Mouse (Mus musculus): ENCODE results near the gene Ripk3. TPM values are rescaled to one million over a fixed set of nuclear protein-coding genes. Genes with fewer than 3 reads are reported as not detected.

Gene Ripk3
- polyA plus RNA-seq, 1 experiment from 2014 or later, result 47.3 TPM

GRCm38 (mm10) chr14:55824001-55824480, 35.4 kb upstream of the Ripk3 start:
- Histone ChIP-seq H3K9ac (ENCODE audit: low read depth, low read length) (peak overlapping the region; percentile 54; the same call in 1 of the 2 replicates), H3K4me1 (replicated peaks; ENCODE audit: control insufficient read depth, insufficient read depth, low read length) (no peaks in the 10 kb centered on the region; the same call in 1 of the 2 replicates), H3K36me3 (ENCODE audit: control insufficient read depth, insufficient read depth) (no peaks in the 10 kb centered on the region), H3K4me2 (replicated peaks; ENCODE audit: low read depth) (peak overlapping the region; percentile 85), H3K27ac (ENCODE audit: low read depth, low read length) (peak overlapping the region; percentile 70), H3K4me3 (ENCODE audit: low read depth, low read length) (peak overlapping the region; percentile 58), H3K9me3 (ENCODE audit: control insufficient read depth) (no peaks in the 10 kb centered on the region), H3K27me3 (replicated peaks; ENCODE audit: control insufficient read depth, insufficient read depth, low read length) (0 out of 2 replicates have a peak, but pooled peaks cover 12% of the 10 kb centered on the region)
- ATAC-seq, result no peak
- 3% methylated on average over 10 of the region's 10 CpGs for WGBS
- TF ChIP-seq CTCF (IDR thresholded peaks at IDR 0.05; ENCODE audit: low read depth), result no peak

- Histone ChIP-seq H3K27ac (ENCODE audit: low read depth, low read length) (peak within 1 kb of the TSS; percentile 70), H3K9me3 (ENCODE audit: control insufficient read depth) (no peaks in the 10 kb centered on the region), H3K4me1 (replicated peaks; ENCODE audit: control insufficient read depth, insufficient read depth, low read length) (no peaks in the 10 kb centered on the region; the same call in 1 of the 2 replicates), H3K4me2 (replicated peaks; ENCODE audit: low read depth) (peak within 1 kb of the TSS; percentile 85), H3K4me3 (ENCODE audit: low read depth, low read length) (peak within 1 kb of the TSS; percentile 58), H3K27me3 (replicated peaks; ENCODE audit: control insufficient read depth, insufficient read depth, low read length) (0 out of 2 replicates have a peak, but pooled peaks cover 12% of the 10 kb centered on the region), H3K36me3 (ENCODE audit: control insufficient read depth, insufficient read depth) (no peaks in the 10 kb centered on the region), H3K9ac (ENCODE audit: low read depth, low read length) (peak within 1 kb of the TSS; percentile 54)
- no peak; the same call in 1 of the 2 replicates for TF ChIP-seq CTCF (IDR thresholded peaks at IDR 0.05; ENCODE audit: low read depth)
- ATAC-seq, result peak; percentile 51
- under 1% methylated on average over 46 of the region's 46 CpGs for WGBS
Measured at GRCm38 (mm10) chr14:55822991-55823762, 34.5 kb upstream of the Ripk3 start, which contains the start of gene Nfatc4. Nfatc4 (plus strand) TSS chr14:55823144.

- WGBS, result 3% methylated on average over 13 of the region's 13 CpGs
- ATAC-seq, result peak; percentile 61
Measured at GRCm38 (mm10) chr14:55822435-55822990, 33.8 kb upstream of the Ripk3 start.

GRCm38 (mm10) chr14:55820576-55820975, 31.9 kb upstream of the Ripk3 start:
- 85% methylated on average over 9 of the region's 9 CpGs for WGBS
- H3K27me3 ChIP-seq (replicated peaks; ENCODE audit: control insufficient read depth, insufficient read depth, low read length), result 0 out of 2 replicates have a peak, but pooled peaks cover 3% of the 10 kb centered on the region
- no peak overlapping the region for H3K4me3 ChIP-seq (ENCODE audit: low read depth, low read length)
- H3K27ac ChIP-seq (ENCODE audit: low read depth, low read length), result no peak overlapping the region
- no peak overlapping the region for H3K4me2 ChIP-seq (replicated peaks; ENCODE audit: low read depth)
- H3K4me1 ChIP-seq (replicated peaks; ENCODE audit: control insufficient read depth, insufficient read depth, low read length), result no peaks in the 10 kb centered on the region; the same call in 1 of the 2 replicates
- no peaks in the 10 kb centered on the region for H3K36me3 ChIP-seq (ENCODE audit: control insufficient read depth, insufficient read depth)
- no peaks in the 10 kb centered on the region for H3K9me3 ChIP-seq (ENCODE audit: control insufficient read depth)
- TF ChIP-seq CTCF (IDR thresholded peaks at IDR 0.05; ENCODE audit: low read depth), result no peak
- ATAC-seq, result no peak
- no peak overlapping the region for H3K9ac ChIP-seq (ENCODE audit: low read depth, low read length)

More at GRCm38 (mm10) chr14:55822435-55822990, 33.8 kb upstream of the Ripk3 start:
- no peaks in the 10 kb centered on the region for H3K36me3 ChIP-seq (ENCODE audit: control insufficient read depth, insufficient read depth)
- H3K4me1 ChIP-seq (replicated peaks; ENCODE audit: control insufficient read depth, insufficient read depth, low read length), result no peaks in the 10 kb centered on the region; the same call in 1 of the 2 replicates
- H3K27ac ChIP-seq (ENCODE audit: low read depth, low read length), result peak overlapping the region; percentile 70; the same call in 1 of the 2 replicates
- peak overlapping the region; percentile 85 for H3K4me2 ChIP-seq (replicated peaks; ENCODE audit: low read depth)
- H3K9me3 ChIP-seq (ENCODE audit: control insufficient read depth), result no peaks in the 10 kb centered on the region
- peak overlapping the region; percentile 58 for H3K4me3 ChIP-seq (ENCODE audit: low read depth, low read length)
- TF ChIP-seq CTCF (IDR thresholded peaks at IDR 0.05; ENCODE audit: low read depth), result peak; percentile 98
- H3K9ac ChIP-seq (ENCODE audit: low read depth, low read length), result peak overlapping the region; percentile 54
- 0 out of 2 replicates have a peak, but pooled peaks cover 12% of the 10 kb centered on the region for H3K27me3 ChIP-seq (replicated peaks; ENCODE audit: control insufficient read depth, insufficient read depth, low read length)

GRCm38 (mm10) chr14:55819845-55820405, 31.3 kb upstream of the Ripk3 start:
- Histone ChIP-seq H3K4me2 (replicated peaks; ENCODE audit: low read depth) (no peak overlapping the region), H3K9ac (ENCODE audit: low read depth, low read length) (no peak overlapping the region), H3K9me3 (ENCODE audit: control insufficient read depth) (no peaks in the 10 kb centered on the region), H3K27ac (ENCODE audit: low read depth, low read length) (no peak overlapping the region), H3K36me3 (ENCODE audit: control insufficient read depth, insufficient read depth) (no peaks in the 10 kb centered on the region), H3K4me1 (replicated peaks; ENCODE audit: control insufficient read depth, insufficient read depth, low read length) (no peaks in the 10 kb centered on the region; the same call in 1 of the 2 replicates), H3K27me3 (replicated peaks; ENCODE audit: control insufficient read depth, insufficient read depth, low read length) (0 out of 2 replicates have a peak, but pooled peaks cover 2% of the 10 kb centered on the region), H3K4me3 (ENCODE audit: low read depth, low read length) (no peak overlapping the region)
- WGBS, result 87% methylated on average over 7 of the region's 7 CpGs
- no peak for TF ChIP-seq CTCF (IDR thresholded peaks at IDR 0.05; ENCODE audit: low read depth)
- ATAC-seq, result no peak

Measured in intestine, postnatal 0 days (tissue).